Mouse (Mus musculus): ENCODE results near the gene Esyt3. TPM values are rescaled to one million over a fixed set of nuclear protein-coding genes. Genes with fewer than 3 reads are reported as not detected.

Esyt3 gene
- 0.60 and 0.64 TPM in 2 replicates for polyA plus RNA-seq (2015; fragmentation: Nextera tagmentation; extraction: Ambion mirVana)

DNA sequence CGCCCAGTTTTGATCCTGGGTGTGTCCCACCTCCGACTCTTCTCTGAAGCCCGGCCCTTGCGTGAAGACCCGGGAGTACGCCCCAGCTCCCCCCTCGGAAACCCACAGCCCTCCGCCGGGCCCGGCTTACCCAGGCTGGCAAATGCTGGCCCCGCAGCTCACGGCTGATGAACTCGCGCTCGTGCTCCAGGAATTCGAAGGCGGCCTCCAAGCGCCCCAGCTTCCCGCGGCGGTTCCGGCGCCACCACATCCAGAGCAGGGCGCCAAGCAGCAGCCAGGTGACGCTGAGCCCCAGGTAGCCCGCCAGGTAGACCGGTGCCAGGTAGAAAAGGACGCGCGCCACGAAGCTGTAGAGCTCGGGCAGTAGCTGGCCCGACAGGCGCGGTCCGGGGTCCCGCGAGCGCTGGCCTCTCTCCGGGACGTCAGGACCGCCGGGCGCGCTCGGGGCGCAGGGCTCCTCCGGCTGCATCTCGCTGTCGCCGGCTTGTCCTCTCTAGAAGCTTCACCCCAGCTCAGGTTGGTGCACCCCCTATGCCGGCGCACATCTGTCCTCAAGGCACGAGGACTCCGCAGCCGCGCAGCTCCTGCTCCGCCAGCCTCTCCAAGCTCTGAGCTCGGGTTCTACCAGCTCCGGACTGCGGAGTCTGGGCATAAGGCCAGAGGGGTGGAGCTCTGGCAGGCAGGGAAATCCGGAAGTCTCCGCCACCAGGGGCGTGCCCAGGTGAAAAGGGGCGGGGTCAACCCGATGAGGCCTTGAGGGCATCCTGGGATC, at the start of gene Esyt3:
TSS of gene Esyt3 (minus strand) at position 637 of the 772 bp plus-strand sequence.
- Histone ChIP-seq H3K36me3 (no peaks in the 10 kb centered on the region), H3K4me2 (peak within 1 kb of the TSS; percentile 99), H3K9me3 (replicated peaks) (no peaks in the 10 kb centered on the region), H3K4me1 (peaks cover 15% of the 10 kb centered on the region), H3K4me3 (replicated peaks) (peak within 1 kb of the TSS; percentile 50), H3K27me3 (replicated peaks) (peaks cover 50% of the 10 kb centered on the region), H3K27ac (replicated peaks) (no peak within 1 kb of the TSS), H3K9ac (replicated peaks) (peak within 1 kb of the TSS; percentile 26)
- peak; percentile 69 for ATAC-seq (ENCODE audit: low FRiP score)
- WGBS = under 1% methylated on average over 66 of the region's 66 CpGs

DNA sequence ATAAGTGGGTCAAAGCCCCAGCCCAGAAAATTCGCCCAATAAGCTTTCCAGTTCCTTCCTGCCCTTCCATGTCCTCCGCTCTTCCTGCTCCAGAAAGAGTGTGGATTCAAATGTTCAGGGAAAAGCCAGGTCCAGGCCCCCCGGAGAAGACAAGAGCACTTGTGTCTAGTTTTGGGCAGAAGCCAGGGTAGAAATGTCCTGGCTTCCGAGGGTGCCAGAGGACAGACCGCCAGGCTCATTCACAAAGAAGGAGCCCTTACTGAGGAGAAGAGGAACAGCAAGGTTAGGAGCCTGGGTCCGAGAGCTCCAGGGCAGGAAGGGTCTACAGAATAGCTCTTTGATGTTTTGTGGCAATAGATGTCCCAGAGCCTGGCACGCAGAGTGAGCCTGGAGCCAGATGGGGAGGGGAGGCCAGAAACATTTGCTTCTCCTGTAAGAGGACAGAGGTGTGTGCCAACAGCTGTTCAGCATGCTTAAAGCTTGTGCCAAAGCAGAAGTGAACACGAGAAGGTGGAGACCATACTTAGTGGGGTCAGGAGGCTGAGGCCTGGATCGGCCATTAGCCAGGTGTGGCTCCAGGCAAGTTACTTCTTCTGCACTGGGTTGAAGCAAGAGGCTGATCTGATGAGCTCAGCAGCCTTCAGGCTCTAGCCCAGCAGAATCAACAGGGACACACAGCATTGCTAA, 43.1 kb upstream of the Esyt3 start:
- Histone ChIP-seq H3K4me1 (peaks cover 16% of the 10 kb centered on the region), H3K27me3 (replicated peaks) (no peaks in the 10 kb centered on the region), H3K4me2 (no peak overlapping the region), H3K27ac (replicated peaks) (peak overlapping the region; percentile 52), H3K9ac (replicated peaks) (no peak overlapping the region), H3K9me3 (replicated peaks) (no peaks in the 10 kb centered on the region), H3K36me3 (peaks cover 14% of the 10 kb centered on the region), H3K4me3 (replicated peaks) (no peak overlapping the region)
- 70% methylated on average over 9 of the region's 9 CpGs for WGBS
- peak; percentile 50; the same call in 1 of the 2 replicates for ATAC-seq (ENCODE audit: low FRiP score)

GRCm38 (mm10) chr9:99400781-99401180, 42.4 kb upstream of the Esyt3 start:
- 75% methylated on average over 6 of the region's 6 CpGs for WGBS
- peaks cover 14% of the 10 kb centered on the region for H3K36me3 ChIP-seq
- H3K4me1 ChIP-seq = peaks cover 16% of the 10 kb centered on the region
- H3K27me3 ChIP-seq (replicated peaks) = no peaks in the 10 kb centered on the region
- no peak overlapping the region for H3K4me2 ChIP-seq
- H3K9me3 ChIP-seq (replicated peaks) = no peaks in the 10 kb centered on the region
- no peak overlapping the region for H3K9ac ChIP-seq (replicated peaks)
- ATAC-seq (ENCODE audit: low FRiP score) = no peak
- H3K4me3 ChIP-seq (replicated peaks) = no peak overlapping the region
- H3K27ac ChIP-seq (replicated peaks) = peak overlapping the region; percentile 52; the same call in 1 of the 2 replicates

GRCm38 (mm10) chr9:99397056-99397815, 38.9 kb upstream of the Esyt3 start:
- Histone ChIP-seq H3K36me3 (peaks cover 15% of the 10 kb centered on the region), H3K9me3 (replicated peaks) (no peaks in the 10 kb centered on the region), H3K4me1 (peaks cover 18% of the 10 kb centered on the region), H3K4me3 (replicated peaks) (no peak overlapping the region), H3K27me3 (replicated peaks) (no peaks in the 10 kb centered on the region), H3K9ac (replicated peaks) (no peak overlapping the region), H3K27ac (replicated peaks) (no peak overlapping the region), H3K4me2 (no peak overlapping the region)
- 80% methylated on average over 13 of the region's 13 CpGs for WGBS
- no peak for ATAC-seq (ENCODE audit: low FRiP score)

- H3K9ac ChIP-seq (replicated peaks) = no peak overlapping the region
- no peak overlapping the region for H3K4me2 ChIP-seq
- H3K27ac ChIP-seq (replicated peaks) = no peak overlapping the region
- H3K36me3 ChIP-seq = peaks cover 25% of the 10 kb centered on the region
- H3K27me3 ChIP-seq (replicated peaks) = no peaks in the 10 kb centered on the region
- H3K9me3 ChIP-seq (replicated peaks) = no peaks in the 10 kb centered on the region
- ATAC-seq (ENCODE audit: low FRiP score) = no peak
- WGBS = 68% methylated on average over 11 of the region's 11 CpGs
- no peak overlapping the region for H3K4me3 ChIP-seq (replicated peaks)
- H3K4me1 ChIP-seq = peaks cover 7% of the 10 kb centered on the region; the same call in 1 of the 2 replicates
Measured at GRCm38 (mm10) chr9:99394366-99394765, 36.0 kb upstream of the Esyt3 start.

DNA sequence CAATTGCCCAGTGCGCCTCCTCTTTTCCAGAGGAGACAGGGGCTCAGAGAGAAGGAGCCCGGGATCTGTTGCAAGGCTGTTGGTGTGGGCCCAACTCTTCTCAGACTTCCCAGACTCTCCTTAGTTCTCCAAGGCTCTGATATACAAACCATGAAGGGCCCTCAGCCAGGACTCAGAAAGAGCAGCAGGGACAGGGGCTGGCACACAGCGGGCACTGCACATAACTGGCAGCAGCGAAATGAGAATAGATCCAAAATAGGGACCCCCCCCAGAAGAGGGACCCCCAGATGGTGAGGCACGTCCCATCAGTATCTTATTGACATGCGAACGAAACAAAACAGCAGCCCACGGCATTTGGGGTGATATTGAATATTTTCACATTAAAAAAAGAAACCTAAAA, 34.8 kb upstream of the Esyt3 start:
- H3K36me3 ChIP-seq = peaks cover 29% of the 10 kb centered on the region
- no peak for ATAC-seq (ENCODE audit: low FRiP score)
- peaks cover 15% of the 10 kb centered on the region for H3K4me1 ChIP-seq
- H3K27me3 ChIP-seq (replicated peaks) = no peaks in the 10 kb centered on the region
- no peak overlapping the region for H3K4me3 ChIP-seq (replicated peaks)
- H3K9ac ChIP-seq (replicated peaks) = no peak overlapping the region
- 90% methylated on average over 8 of the region's 8 CpGs for WGBS
- no peaks in the 10 kb centered on the region for H3K9me3 ChIP-seq (replicated peaks)
- no peak overlapping the region for H3K27ac ChIP-seq (replicated peaks)
- no peak overlapping the region for H3K4me2 ChIP-seq

DNA sequence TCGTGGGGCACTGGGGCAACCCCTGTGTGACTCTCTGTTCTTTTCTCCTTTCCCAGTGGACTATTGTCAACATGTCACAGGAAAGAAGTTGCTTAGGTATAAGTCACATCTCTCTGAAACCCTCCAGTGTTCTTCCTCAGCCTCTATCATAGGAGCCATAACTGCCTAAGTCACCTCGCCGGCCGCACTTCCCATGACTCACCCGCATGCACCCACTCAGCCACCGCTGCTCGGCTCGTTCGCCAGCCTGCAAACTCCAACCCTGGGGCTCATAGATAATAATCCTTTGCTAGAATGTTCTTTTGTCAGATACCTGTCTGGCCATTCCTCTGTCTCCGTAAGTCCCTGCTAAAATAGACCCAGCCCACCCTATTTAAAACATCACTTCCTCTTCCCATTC, 33.2 kb upstream of the Esyt3 start:
- no peak overlapping the region for H3K4me2 ChIP-seq
- H3K27ac ChIP-seq (replicated peaks) = no peak overlapping the region
- no peak for ATAC-seq (ENCODE audit: low FRiP score)
- H3K36me3 ChIP-seq = peaks cover 39% of the 10 kb centered on the region
- peaks cover 12% of the 10 kb centered on the region for H3K4me1 ChIP-seq
- H3K9ac ChIP-seq (replicated peaks) = no peak overlapping the region
- H3K9me3 ChIP-seq (replicated peaks) = no peaks in the 10 kb centered on the region
- H3K27me3 ChIP-seq (replicated peaks) = no peaks in the 10 kb centered on the region
- H3K4me3 ChIP-seq (replicated peaks) = no peak overlapping the region
- WGBS = 94% methylated on average over 10 of the region's 10 CpGs

DNA sequence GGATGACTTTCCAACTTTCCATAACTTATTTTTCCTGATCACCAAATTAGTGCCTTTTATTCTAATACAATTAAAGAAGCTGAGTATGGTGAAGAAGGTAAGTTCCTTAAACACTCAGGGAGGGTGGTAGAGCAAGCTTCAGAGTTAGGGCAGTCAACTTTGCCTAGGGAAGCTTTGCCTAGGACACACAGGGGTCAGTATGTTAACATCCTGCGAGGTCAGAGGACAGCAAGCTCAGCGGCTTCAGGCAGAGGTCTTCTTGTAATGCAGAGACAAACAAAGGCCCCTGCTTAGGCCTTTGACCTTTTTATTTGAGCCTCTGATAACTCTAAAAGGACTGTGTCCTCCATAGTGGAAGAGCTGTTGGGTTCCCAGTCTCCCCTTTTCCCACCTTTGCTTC, 32.4 kb upstream of the Esyt3 start:
- Histone ChIP-seq H3K27ac (replicated peaks) (no peak overlapping the region), H3K9ac (replicated peaks) (no peak overlapping the region), H3K4me1 (peaks cover 12% of the 10 kb centered on the region), H3K27me3 (replicated peaks) (no peaks in the 10 kb centered on the region), H3K4me3 (replicated peaks) (no peak overlapping the region), H3K9me3 (replicated peaks) (no peaks in the 10 kb centered on the region), H3K36me3 (peaks cover 39% of the 10 kb centered on the region), H3K4me2 (no peak overlapping the region)
- no peak for ATAC-seq (ENCODE audit: low FRiP score)
- 41% methylated on average over 2 of the region's 2 CpGs for WGBS

DNA sequence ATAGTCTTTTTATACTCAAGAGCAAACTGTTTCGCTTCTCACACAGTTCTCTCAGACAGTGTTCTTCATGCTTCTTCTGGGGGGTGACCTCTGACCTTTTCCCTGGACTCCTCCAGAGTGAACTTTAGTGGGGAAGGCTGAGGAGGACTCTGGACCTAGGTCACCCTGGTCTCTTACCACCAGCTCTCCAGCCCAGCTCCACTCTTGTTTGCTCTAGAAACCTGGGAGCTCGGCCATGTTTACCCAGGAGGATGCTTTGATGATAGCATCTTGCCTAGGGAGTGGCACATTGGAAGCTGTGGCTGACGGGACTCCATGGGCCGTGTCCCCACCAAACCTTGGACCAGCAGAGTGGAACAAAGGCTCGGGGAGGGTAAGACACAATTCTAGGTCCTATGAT, 31.8 kb upstream of the Esyt3 start:
- Histone ChIP-seq H3K4me3 (replicated peaks) (no peak overlapping the region), H3K9me3 (replicated peaks) (no peaks in the 10 kb centered on the region), H3K27me3 (replicated peaks) (no peaks in the 10 kb centered on the region), H3K9ac (replicated peaks) (no peak overlapping the region), H3K4me2 (no peak overlapping the region), H3K36me3 (peaks cover 39% of the 10 kb centered on the region), H3K4me1 (peaks cover 12% of the 10 kb centered on the region), H3K27ac (replicated peaks) (no peak overlapping the region)
- no peak for ATAC-seq (ENCODE audit: low FRiP score)
- WGBS = 86% methylated on average over 5 of the region's 5 CpGs

DNA sequence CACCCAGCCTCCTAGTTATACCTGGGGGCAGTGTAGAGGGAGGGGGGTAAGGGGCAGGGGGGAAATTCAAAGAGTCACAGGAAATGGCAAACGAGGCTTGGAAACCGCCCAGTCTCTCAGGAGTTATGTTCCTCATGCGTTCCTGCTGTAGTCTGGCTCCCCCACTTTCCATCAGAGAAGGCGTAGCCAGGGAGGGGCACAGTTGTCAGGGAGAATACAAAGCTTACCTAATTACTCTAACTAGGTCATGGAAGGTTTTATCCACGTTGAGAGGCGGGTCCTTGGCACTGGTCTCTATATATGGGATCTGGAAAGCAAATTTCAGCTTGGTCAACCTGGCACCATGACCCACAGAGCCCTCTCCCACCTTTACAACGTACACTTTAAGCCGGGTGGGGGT, 31.1 kb upstream of the Esyt3 start:
- 83% methylated on average over 8 of the region's 8 CpGs for WGBS
- Histone ChIP-seq H3K27ac (replicated peaks) (peak overlapping the region; percentile 78; the same call in 1 of the 2 replicates), H3K9ac (replicated peaks) (no peak overlapping the region), H3K4me3 (replicated peaks) (no peak overlapping the region), H3K4me1 (peaks cover 11% of the 10 kb centered on the region), H3K36me3 (peaks cover 39% of the 10 kb centered on the region), H3K27me3 (replicated peaks) (no peaks in the 10 kb centered on the region), H3K4me2 (no peak overlapping the region), H3K9me3 (replicated peaks) (no peaks in the 10 kb centered on the region)
- no peak for ATAC-seq (ENCODE audit: low FRiP score)

GRCm38 (mm10) chr9:99388856-99389255, 30.5 kb upstream of the Esyt3 start:
- H3K27ac ChIP-seq (replicated peaks) = peak overlapping the region; percentile 78
- no peak overlapping the region for H3K4me3 ChIP-seq (replicated peaks)
- no peak overlapping the region for H3K4me2 ChIP-seq
- WGBS = 75% methylated on average over 9 of the region's 9 CpGs
- peaks cover 10% of the 10 kb centered on the region; the same call in 1 of the 2 replicates for H3K4me1 ChIP-seq
- H3K36me3 ChIP-seq = peaks cover 39% of the 10 kb centered on the region
- ATAC-seq (ENCODE audit: low FRiP score) = no peak
- H3K9ac ChIP-seq (replicated peaks) = no peak overlapping the region
- no peaks in the 10 kb centered on the region for H3K9me3 ChIP-seq (replicated peaks)
- H3K27me3 ChIP-seq (replicated peaks) = no peaks in the 10 kb centered on the region
